Mouse (Mus musculus): ENCODE data around the gene Adat3.

DNA sequence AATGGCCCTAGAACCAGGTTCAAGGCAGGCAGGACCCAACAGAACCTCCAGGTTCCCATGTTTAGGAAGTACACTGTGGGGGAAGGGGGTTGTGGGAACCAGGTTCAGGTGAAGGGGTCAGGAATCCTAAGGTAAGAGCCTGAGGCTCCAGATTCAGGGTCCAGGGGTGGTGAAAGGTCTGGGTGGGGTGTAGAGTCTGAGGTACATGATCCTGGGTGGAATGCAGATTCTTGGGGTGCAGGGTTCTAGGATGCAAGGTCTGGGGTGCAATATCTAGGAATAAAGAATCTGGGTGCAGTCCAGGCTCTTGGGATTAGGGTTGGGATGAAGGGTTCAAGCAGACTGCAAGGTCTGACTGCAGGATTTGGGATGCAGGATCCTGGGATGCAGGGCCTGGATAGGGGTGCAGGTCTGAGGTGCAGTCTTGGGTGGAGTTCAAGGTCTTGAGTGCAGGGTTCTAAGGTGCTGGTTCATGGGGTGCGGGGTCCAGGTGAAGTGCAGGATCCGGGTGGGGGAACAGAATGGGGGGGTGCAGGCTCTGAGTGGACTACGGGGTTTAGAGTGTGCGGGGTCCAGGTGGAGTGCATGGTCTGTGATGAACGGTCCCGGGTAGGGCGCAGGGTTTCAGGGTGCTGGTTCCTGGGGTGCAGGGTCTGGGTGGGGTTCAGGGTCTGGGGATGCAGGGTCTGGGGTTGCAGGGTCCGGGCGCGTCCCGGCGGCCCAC is 52.9 kb downstream of the Adat3 start:
- TF ChIP-seq CTCF (IDR thresholded peaks at IDR 0.05; ENCODE audit: low read depth, low read length) = no peak
- no peak for TF ChIP-seq POLR2A (IDR thresholded peaks at IDR 0.05; ENCODE audit: extremely low read depth, insufficient read depth, low read length)
